Mouse (Mus musculus) cerebellum, adult 2 months (tissue): ENCODE data around the gene Nxn. TPM values are rescaled to one million over a fixed set of nuclear protein-coding genes. Genes with fewer than 3 reads are reported as not detected.

Experiments
- DNase-seq, 2 experiments: peaks; one replicate each; pipeline ENCODE4 v3.0.0; 2021
- H3K27ac ChIP-seq: fragments of 200-500 bp; 2 replicates; pipeline ENCODE4 v1.5.1; 2012; ENCODE audit warnings: low read length, control low read depth, inconsistent platforms; ENCODE audit not compliant: insufficient read depth
- H3K27me3 ChIP-seq: fragments of 200-500 bp; 2 replicates; pipeline ENCODE4 v1.6.1; 2012; ENCODE audit warnings: inconsistent platforms, mild to moderate bottlenecking, low read length, moderate library complexity; ENCODE audit not compliant: control insufficient read depth, insufficient read depth
- H3K4me1 ChIP-seq: fragments of 200-500 bp; 2 replicates; pipeline ENCODE4 v1.6.1; 2011; ENCODE audit warnings: low read length; ENCODE audit not compliant: control insufficient read depth, insufficient read depth
- H3K4me3 ChIP-seq: fragments of 200-500 bp; replicated peaks from 2 replicates; pipeline ENCODE3; 2011; ENCODE audit warnings: mild to moderate bottlenecking, low read depth, low read length, control low read depth; ENCODE audit not compliant: insufficient read depth
- CTCF ChIP-seq: fragments of 200-500 bp; IDR thresholded peaks from 2 replicates; pipeline ENCODE4 v1.5.1; 2011; ENCODE audit warnings: low read depth, mild to moderate bottlenecking, control low read depth, low read length, moderate library complexity, borderline replicate concordance; ENCODE audit not compliant: insufficient read depth
- POLR2A ChIP-seq: fragments of 200-500 bp; IDR thresholded peaks from 2 replicates; pipeline ENCODE4 v1.6.1; 2011; ENCODE audit warnings: low read length, control low read depth, borderline replicate concordance; ENCODE audit not compliant: insufficient read depth
- WGBS: fragments of 180-500 bp; shearing (Covaris S2); methylation state at CpG from one replicate; pipeline ENCODE4 v1.1.7; 2018; 5-methylcytosine and 5-hydroxymethylcytosine counted together
- polyA plus RNA-seq: library from polyadenylated mRNA; depleted of rRNA; stranded (reverse); fragments of >200 nt; gene quantifications from 2 replicates; pipeline ENCODE4 v1.2.3, GENCODE M21; 2012

Nxn gene
- polyA plus RNA-seq, 1 experiment = 24.3 TPM

GRCm38 (mm10) chr11:76300862-76301261, 98.1 kb downstream of the Nxn start:
- DNase-seq = no peak

DNA sequence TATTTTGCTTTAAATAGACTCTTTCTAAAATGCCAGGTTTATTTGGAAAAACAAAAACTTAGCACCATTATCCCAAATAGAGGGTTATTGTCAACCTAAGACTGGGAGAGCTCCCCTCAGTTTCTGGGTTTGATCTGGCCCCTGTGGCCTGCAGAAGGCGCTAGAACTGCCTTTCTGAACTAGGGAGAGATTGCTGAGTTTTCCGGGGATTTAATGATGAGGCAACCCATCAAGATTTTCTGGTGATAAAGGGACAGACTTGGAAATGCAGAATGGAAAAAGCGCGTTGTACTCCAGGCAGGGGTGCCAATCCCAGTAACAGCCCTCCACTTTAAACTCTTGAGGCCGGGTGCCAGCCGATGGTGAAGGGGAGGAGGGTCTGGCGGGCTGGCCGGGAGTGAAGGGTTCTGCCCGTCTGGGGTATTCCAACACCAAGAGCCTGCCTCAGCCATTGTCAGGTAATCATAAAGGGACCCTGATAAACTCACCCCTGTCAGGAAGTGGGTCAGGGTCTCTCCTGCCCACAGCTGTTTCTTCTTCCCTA, 100.4 kb downstream of the Nxn start:
- H3K27me3 ChIP-seq = no peaks in the 10 kb centered on the region
- DNase-seq = no peak
- H3K4me1 ChIP-seq = peaks cover 30% of the 10 kb centered on the region
- TF ChIP-seq POLR2A (no peak), CTCF (peak; percentile 18; the same call in 1 of the 2 replicates)
- WGBS = 52% methylated on average over 9 of the region's 9 CpGs
- no peak overlapping the region for H3K27ac ChIP-seq
- H3K4me3 ChIP-seq = no peak overlapping the region

More at GRCm38 (mm10) chr11:76300862-76301261, 98.1 kb downstream of the Nxn start:
- WGBS = 86% methylated on average over 5 of the region's 5 CpGs
- H3K27me3 ChIP-seq = no peaks in the 10 kb centered on the region
- H3K4me1 ChIP-seq = peaks cover 15% of the 10 kb centered on the region
- H3K4me3 ChIP-seq = no peak overlapping the region
- no peak overlapping the region for H3K27ac ChIP-seq
- TF ChIP-seq POLR2A = no peak
- no peak for TF ChIP-seq CTCF

DNA sequence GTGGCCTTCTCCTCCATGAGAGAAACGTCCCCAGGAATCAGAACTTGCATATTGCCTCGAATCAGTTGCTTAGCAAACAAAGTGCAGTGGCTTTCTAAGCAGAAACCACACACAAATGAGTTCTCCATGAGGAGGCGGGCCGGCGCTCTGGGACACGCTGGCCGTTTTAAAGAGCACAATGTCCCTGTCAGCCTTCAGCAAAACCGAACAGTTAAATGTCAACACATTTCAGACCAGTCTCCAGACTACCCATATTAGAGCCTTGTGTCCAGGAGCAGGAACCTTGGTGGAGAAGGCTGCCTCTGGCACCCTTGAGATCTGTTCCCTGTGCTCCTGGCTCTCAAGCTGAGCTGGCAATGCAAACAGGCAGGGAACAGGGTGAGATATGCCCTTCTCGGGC, 101.7 kb downstream of the Nxn start:
- 72% methylated on average over 9 of the region's 9 CpGs for WGBS
- H3K4me1 ChIP-seq = peaks cover 37% of the 10 kb centered on the region
- DNase-seq = no peak
- TF ChIP-seq CTCF (no peak), POLR2A (no peak)
- H3K27me3 ChIP-seq = no peaks in the 10 kb centered on the region
- H3K4me3 ChIP-seq = no peak overlapping the region
- no peak overlapping the region for H3K27ac ChIP-seq

GRCm38 (mm10) chr11:76294836-76295235, 104.1 kb downstream of the Nxn start:
- H3K4me1 ChIP-seq = peaks cover 47% of the 10 kb centered on the region
- TF ChIP-seq CTCF = no peak
- no peak for TF ChIP-seq POLR2A
- H3K27me3 ChIP-seq = no peaks in the 10 kb centered on the region
- WGBS = 20% methylated on average over 9 of the region's 9 CpGs
- DNase-seq = peak; percentile 48 to 56
- H3K4me3 ChIP-seq = no peak overlapping the region
- peak overlapping the region; percentile 11; the same call in 1 of the 2 replicates for H3K27ac ChIP-seq

DNA sequence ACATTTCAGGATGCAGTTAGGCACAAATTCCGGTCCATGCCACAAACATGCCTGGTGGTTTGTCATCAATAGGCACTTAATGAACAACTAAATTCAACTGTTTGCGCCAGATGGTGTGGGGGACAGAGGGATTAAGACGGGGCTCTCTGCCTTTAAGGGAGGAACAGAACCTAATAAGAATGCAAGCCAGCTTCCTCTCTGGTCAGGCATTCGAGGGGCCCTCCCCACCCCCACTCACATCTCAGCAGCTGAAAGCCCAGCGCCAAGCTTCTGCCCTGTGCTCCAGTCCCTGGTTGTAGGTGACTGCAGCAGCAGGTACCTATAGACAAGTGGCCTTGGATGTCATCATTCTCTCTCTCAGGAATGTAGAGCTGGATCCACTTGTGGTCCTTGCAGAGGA, 104.9 kb downstream of the Nxn start:
- Histone ChIP-seq H3K4me1 (peaks cover 53% of the 10 kb centered on the region), H3K4me3 (no peak overlapping the region)

GRCm38 (mm10) chr11:76292831-76293230, 106.1 kb downstream of the Nxn start:
- TF ChIP-seq POLR2A (no peak), CTCF (no peak)
- Histone ChIP-seq H3K27ac (peak overlapping the region; percentile 34), H3K4me3 (no peak overlapping the region), H3K27me3 (no peaks in the 10 kb centered on the region), H3K4me1 (peaks cover 65% of the 10 kb centered on the region)
- WGBS = 67% methylated on average over 6 of the region's 6 CpGs
- DNase-seq = no peak

More for the DNA sequence above, 104.9 kb downstream of the Nxn start:
- no peaks in the 10 kb centered on the region for H3K27me3 ChIP-seq
- no peak for DNase-seq
- 72% methylated on average over 5 of the region's 5 CpGs for WGBS
- no peak overlapping the region for H3K27ac ChIP-seq
- no peak for TF ChIP-seq POLR2A

GRCm38 (mm10) chr11:76292398-76292797, 106.5 kb downstream of the Nxn start:
- TF ChIP-seq POLR2A = no peak
- no peak for TF ChIP-seq CTCF
- peak overlapping the region; percentile 48; the same call in 1 of the 2 replicates for H3K27ac ChIP-seq
- H3K4me3 ChIP-seq = no peak overlapping the region
- no peaks in the 10 kb centered on the region for H3K27me3 ChIP-seq
- peaks cover 66% of the 10 kb centered on the region for H3K4me1 ChIP-seq
- 67% methylated on average over 15 of the region's 15 CpGs for WGBS
- DNase-seq = no peak

- no peak for TF ChIP-seq CTCF
- WGBS = 79% methylated on average over 4 of the region's 4 CpGs
Observed at GRCm38 (mm10) chr11:76291960-76292359, 107.0 kb downstream of the Nxn start.

More at GRCm38 (mm10) chr11:76291960-76292359, 107.0 kb downstream of the Nxn start:
- DNase-seq = no peak
- H3K4me3 ChIP-seq = no peak overlapping the region
- peak overlapping the region; percentile 48; the same call in 1 of the 2 replicates for H3K27ac ChIP-seq
- no peaks in the 10 kb centered on the region for H3K27me3 ChIP-seq
- peaks cover 66% of the 10 kb centered on the region for H3K4me1 ChIP-seq
